Mouse (Mus musculus) gonadal fat pad, adult 2 months (tissue): ENCODE results near the gene Spata48. TPM values are rescaled to one million over a fixed set of nuclear protein-coding genes. Genes with fewer than 3 reads are reported as not detected.

ENCODE experiments used
- DNase-seq: peaks from one replicate; pipeline ENCODE4 v3.0.0-alpha.2; 2012; ENCODE audit warnings: low read depth
- polyA plus RNA-seq: library from polyadenylated mRNA; depleted of rRNA; stranded (reverse); fragments of >200 nt; gene quantifications from 2 replicates; pipeline ENCODE4 v1.2.3, GENCODE M21; 2012; rRNA removed

Gene Spata48
- polyA plus RNA-seq, 1 experiment, result not detected

DNA sequence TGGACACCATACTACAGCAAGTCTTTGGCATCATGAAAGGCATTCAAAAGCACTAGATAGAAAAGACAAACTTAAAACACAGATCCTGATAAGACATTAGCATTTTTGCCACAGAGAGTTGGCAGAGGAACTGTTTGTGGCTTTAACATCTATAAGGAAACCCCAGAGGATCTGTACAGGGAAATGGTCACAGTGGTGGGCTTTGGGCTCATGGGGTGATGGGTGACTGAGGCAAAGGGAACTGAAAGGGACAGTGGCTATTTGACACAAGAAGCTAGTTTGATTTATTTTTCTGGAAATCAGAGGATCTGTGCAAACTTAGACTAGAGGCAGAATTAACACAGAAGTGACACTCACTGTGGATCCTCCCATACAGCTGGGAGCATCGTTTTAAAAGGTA, 74.4 kb downstream of the Spata48 start:
- no peak for DNase-seq

DNA sequence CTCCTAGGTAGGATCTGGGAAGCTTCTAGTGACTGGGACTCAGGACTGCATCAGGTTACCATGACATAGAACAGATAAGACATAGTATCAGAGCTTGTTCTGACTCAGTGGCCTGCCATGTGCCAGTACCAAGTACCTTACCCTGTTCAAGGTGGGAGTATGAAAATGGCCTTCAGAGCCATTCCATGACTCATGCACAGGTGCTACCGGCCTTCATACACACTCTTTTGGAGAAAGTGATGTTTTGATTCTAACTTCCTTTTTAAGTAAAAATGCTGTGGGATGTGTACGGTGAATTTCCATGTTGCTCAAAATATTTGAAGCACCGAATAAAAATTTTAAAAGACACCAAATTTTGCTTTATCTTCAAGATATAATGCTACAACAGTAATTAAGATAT, 84.1 kb downstream of the Spata48 start:
- DNase-seq, result no peak

DNA sequence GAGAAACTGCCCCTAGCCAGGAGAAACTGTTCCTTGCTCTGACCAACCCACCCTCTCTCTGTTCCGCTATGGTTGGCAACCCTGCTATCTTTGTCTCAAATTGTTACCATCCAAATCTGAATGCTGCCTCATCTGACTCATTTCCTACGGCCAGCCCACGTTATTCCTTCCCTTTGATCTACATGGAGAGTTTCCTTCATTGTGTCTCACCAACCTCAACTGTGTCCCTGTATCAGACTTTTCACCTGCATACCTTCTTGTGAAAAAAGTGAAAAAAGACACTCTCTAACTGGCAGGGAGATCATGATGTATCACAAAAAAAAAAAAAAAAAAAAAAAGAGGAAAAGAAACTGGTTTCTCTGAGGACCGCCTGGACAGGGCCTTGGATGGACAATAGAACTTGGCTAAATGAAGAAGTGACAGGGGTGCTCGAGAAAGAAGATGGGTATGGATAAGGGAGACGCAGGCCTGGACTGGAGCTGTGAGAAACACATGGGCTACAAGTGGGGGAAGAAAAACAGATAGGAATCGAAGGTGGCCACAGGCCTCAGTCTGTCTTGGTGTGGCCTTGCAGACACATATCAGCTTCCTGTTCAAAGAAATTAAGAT, 85.1 kb downstream of the Spata48 start:
- DNase-seq, result no peak

DNA sequence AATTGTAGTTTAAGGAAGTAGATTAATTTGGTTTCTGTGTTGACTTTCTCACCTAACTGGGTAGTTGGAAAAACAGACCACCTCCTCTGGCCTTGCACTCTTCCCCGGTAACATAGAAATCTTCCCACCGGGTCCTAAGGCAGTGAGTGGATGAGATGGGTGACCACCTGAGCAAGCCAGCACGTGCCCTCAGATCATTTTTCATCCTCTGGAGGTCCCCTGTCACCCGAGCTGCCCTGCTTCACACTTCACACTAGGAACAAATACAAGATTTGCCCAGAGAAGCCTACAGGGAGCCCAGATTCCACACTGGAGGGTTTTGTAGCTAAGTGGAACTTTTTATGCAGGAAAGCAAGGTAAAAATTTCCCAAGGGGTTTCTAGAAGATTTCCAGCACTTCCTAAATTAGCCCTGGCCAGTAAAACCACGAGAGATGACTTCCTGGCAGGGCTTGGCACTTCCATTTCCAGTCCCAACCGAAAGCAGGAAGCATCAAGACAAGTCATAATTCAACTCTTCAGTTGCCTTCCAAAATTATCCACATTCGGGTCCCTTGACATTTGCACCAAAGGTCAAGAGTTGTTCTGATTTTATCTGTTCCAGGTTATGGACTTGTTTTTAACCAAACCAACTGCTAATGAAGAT, 85.8 kb downstream of the Spata48 start:
- no peak for DNase-seq

DNA sequence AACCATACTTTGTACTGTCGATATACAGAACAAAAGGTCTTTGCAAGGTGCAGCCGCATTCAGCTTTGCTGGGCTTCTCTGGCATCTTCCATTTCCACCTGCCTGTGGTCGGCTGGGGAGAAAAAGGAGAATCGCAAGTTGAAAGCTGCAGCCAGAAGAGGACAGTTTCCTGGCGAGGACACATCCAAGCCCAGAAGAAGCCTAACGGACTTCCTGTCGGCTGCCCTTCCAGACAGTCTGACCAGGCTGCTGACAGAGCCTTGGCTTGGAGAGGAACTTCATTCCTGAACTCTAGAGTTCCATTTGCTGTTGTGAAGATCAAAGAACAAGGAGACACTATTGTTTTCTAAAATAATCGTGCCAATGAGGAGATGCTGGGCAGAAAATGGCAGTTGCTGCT, 93.7 kb downstream of the Spata48 start:
- DNase-seq, result no peak

DNA sequence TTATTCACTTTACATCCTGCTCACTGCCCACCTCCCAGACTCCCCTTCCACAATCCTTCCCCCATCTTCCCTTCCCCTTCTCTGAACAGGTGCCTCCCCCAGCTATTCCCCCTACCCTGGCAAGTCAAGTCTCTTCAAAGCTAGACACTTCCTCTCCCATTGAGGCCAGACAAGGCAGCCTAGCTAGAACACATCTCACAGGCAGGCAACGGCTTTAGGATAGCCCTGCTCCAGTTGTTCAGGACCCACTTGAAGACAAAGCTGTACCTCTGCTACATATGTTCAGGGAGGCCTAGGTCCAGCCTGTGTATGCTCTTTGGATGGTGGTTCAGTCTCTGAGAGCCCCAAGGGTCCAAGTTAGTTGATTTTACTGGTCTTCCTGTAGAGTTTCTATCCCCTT, 94.3 kb downstream of the Spata48 start:
- no peak for DNase-seq

DNA sequence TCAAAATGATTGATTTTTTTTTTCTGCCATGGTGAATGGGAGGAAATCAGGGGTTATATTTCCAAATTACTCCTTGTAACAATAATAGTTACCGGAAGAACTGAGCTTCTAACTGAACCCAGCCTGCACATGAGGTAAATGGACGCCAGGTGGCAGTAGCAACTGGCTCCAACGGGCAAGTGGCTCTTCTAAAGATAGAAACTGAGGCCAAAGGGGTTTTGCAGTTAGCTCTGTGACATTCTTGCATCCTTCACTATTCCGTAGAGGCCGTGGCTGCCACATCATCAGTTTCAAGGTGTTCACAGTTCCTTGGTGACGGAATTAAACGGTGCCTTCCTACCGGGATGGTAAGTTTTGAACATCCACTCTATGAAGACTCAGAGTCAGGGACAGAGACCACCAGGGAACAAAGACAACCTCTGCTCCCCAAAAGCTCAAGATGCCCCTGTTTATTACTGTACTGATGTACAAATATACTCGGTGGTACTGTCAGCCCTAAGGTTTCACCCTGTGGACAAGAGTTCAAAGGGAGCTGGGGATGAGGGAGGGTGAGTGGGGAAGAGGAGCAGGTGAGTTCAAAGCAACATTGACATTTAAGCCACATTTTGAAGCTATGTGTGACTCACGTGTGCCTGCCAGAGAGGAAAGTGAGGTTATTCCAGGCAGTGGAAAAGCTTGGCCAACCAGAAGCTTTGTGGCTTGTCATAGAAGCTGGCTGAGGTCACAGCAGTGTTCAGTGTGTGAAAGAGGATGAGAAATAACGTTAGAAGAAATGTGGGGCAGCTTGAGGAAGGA, 95.5 kb downstream of the Spata48 start:
- no peak for DNase-seq

DNA sequence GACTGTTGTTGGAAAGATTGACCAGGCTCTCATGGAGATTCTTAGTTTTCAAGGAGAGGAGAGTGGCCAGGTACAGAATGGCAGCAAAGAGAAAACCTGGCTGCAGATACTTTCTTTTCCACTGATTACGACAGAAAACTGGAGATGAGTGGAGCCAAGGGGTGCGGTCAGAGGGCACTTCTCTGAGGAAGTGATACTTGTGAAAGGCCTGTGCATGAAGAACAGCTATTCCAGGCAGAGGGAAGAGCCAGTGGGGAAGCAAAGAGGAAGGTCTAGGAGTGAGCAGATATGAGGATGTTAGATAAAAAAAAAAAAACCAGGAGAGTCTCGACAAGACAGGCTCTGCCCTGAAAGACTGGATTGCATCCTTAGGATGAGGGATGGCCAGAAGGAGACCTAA, 96.8 kb downstream of the Spata48 start:
- no peak for DNase-seq

DNA sequence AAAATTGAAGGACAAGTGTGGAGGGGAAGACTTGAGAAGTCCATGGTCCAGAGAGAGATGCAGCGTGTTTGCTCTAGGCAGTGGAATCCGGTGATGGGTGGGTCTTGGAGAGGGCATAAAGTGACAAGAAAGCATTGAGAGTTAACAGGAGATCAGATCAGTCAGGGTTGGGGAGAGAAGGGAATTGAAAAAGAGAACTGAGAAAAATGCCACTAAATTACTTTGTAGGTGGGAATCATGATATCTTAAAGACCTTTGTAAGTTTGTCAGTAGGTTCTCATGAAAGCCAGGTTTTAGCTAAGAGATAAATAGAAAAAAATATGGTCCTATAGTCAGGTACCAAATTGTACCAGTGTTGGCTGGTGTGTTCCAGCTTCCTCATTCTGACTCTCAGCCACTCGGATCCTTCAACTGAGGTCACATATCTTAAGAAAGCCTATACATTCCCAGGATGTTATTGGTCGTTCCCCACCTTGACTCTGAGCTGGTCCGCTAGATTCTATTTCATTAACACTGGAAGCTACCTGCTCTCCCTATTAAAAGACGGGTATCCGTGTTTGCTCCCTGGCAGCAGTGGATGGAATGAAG, 97.3 kb downstream of the Spata48 start:
- DNase-seq, result no peak

DNA sequence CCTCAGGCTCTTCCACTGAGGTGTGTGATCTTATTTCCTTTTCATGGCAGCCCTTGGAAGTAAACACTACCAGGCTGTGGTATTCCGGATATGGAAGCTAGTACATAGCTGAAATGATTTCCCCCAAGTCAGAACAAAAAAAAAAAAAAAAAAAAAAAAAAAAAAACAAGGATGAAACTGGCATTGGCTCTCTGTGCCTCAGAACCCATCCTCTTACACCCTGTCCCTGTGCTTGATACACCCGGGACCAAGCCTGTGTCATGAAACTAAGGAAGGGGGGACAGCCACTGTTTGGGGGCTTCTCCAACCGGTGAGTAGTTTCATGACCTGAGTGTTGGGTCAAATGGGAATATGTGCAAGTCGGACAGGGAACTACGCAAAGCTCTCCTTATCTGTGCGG, 99.2 kb downstream of the Spata48 start:
- no peak for DNase-seq

DNA sequence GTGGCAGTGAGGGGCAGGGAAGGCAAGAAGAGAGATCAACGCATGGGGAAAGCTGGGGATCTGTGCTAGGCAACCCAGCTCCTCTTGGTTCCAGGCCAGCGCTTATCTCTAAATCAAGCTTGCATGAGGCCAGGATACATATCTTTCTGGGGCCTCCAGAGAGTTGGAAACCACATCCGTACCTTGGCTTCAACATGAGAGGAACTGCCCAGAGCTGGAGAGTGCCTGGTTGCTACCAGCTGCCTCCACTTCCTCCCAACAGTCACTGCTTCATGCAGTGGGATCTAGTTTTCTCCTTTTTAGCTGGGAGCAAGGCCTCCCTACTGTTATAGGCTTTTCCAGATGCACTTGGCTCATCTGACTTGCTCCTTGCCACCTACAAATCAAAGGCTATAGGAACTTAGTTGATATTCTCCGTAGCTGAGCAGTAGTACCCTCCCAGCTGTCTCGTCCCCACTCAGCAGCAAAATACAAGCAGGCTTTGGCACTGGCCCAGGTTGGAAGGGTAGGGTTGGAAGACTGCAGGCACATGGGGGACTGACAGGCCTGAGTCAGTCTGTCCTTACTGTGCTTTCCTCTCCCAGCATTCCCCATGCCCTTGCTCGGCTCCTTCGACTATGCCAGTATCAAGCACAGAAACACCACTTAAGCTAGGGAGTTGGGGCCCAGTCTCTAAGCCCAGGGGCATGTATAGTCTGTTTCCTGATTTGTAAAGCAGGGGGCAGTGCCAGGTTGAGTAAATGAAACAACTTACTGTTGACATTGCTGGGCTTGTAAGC, 102.6 kb downstream of the Spata48 start:
- no peak for DNase-seq

Other genes starting within 250 kb of the Spata48 start
- gene Zpbp, start 314 bp downstream of the Spata48 start, polyA plus RNA-seq, result 0.47 and 0.53 TPM in 2 replicates
- not detected in 2 replicates for gene 4930512M02Rik, start 165.7 kb downstream of the Spata48 start, polyA plus RNA-seq
- gene Ikzf1, start 222.9 kb downstream of the Spata48 start, polyA plus RNA-seq, result 15.1 and 15.3 TPM in 2 replicates